36 mouse cellular contexts compared by ENCODE assay signal in the genomic region with DNA sequence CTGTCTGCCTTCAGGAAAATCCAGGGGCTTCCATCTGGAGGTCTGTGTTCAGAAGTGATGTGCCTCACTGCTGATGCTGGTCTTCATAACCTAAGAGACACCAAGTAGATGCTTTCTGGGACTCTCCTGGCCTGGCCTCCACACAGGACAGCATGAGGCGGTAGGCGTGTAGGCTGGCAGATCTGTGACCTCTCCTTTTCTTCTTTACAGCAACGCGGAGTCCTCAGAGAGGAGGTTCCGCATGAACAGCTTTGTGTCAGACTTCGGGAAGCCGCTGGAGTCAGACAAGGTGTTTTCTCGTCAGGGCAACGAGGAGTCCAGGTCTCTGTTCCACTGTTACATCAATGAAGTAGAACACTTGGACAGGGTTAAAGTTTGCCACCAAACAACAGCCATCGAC. TPM values are rescaled to one million over a fixed set of nuclear protein-coding genes. Genes with fewer than 3 reads are reported as not detected.
"Had no signal": no experiment of that assay in that cellular context is flagged by ENCODE, and none has a peak within 500 bp of the region (broad histone marks: within the 10 kb centered on the region; RNA-seq: fewer than 3 reads in every experiment).

No protein-coding gene starts in this region.

- DNase-seq: left cerebral cortex, postnatal 4 days; liver; liver, embryonic 13.5 days; liver, postnatal 0 days; lung, adult 18-20 months; lung, adult 2 months; lung, embryonic 14.5 days; lung, postnatal 10 days; lung, postnatal 14 days; lung, postnatal 36 days; lung, postnatal 4 days; midbrain, embryonic 14.5 days had no signal

- H3K4me2 ChIP-seq: limb, embryonic 12.5 days; limb, embryonic 13.5 days; limb, embryonic 15.5 days; liver, embryonic 11.5 days; liver, embryonic 12.5 days; liver, embryonic 13.5 days; liver, embryonic 15.5 days; lung, embryonic 14.5 days; lung, embryonic 15.5 days; midbrain, embryonic 11.5 days; midbrain, embryonic 12.5 days; midbrain, embryonic 13.5 days; midbrain, embryonic 15.5 days; neural tube, embryonic 12.5 days; neural tube, embryonic 13.5 days had no signal

- H3K9me3 ChIP-seq: limb, embryonic 10.5 days; limb, embryonic 12.5 days; limb, embryonic 13.5 days; limb, embryonic 15.5 days; liver, embryonic 12.5 days; liver, embryonic 13.5 days; liver, embryonic 15.5 days; lung, embryonic 15.5 days; midbrain, embryonic 10.5 days; midbrain, embryonic 12.5 days; midbrain, embryonic 13.5 days; midbrain, embryonic 15.5 days; neural tube, embryonic 12.5 days; neural tube, embryonic 13.5 days had no signal

- ATAC-seq: liver, embryonic 12.5 days; liver, postnatal 0 days; lung, postnatal 0 days; midbrain, embryonic 13.5 days; midbrain, embryonic 15.5 days; midbrain, embryonic 16.5 days had no signal

- H3K4me1 ChIP-seq: limb, embryonic 10.5 days; limb, embryonic 12.5 days; limb, embryonic 15.5 days; liver, embryonic 12.5 days; liver, embryonic 13.5 days; liver, embryonic 15.5 days; lung, embryonic 15.5 days; midbrain, embryonic 10.5 days; midbrain, embryonic 12.5 days; midbrain, embryonic 13.5 days; midbrain, embryonic 15.5 days; neural tube, embryonic 12.5 days; neural tube, embryonic 13.5 days had no signal

- H3K27ac ChIP-seq: limb, embryonic 10.5 days; limb, embryonic 12.5 days; limb, embryonic 13.5 days; limb, embryonic 15.5 days; liver, embryonic 12.5 days; liver, embryonic 13.5 days; liver, embryonic 14.5 days; liver, embryonic 15.5 days; lung, embryonic 15.5 days; macrophage; midbrain, embryonic 10.5 days; midbrain, embryonic 12.5 days; midbrain, embryonic 13.5 days; midbrain, embryonic 15.5 days; neural tube, embryonic 12.5 days; neural tube, embryonic 13.5 days had no signal

- H3K36me3 ChIP-seq: limb, embryonic 10.5 days; limb, embryonic 12.5 days; limb, embryonic 13.5 days; limb, embryonic 15.5 days; liver, embryonic 12.5 days; liver, embryonic 13.5 days; liver, embryonic 15.5 days; lung, embryonic 15.5 days; midbrain, embryonic 10.5 days; midbrain, embryonic 12.5 days; midbrain, embryonic 13.5 days; midbrain, embryonic 15.5 days; neural tube, embryonic 12.5 days; neural tube, embryonic 13.5 days had no signal

- H3K27me3 ChIP-seq: limb, embryonic 12.5 days; limb, embryonic 13.5 days; limb, embryonic 15.5 days; liver, embryonic 12.5 days; liver, embryonic 13.5 days; liver, embryonic 15.5 days; lung, embryonic 15.5 days; midbrain, embryonic 12.5 days; midbrain, embryonic 13.5 days; midbrain, embryonic 15.5 days; neural tube, embryonic 12.5 days; neural tube, embryonic 13.5 days had no signal

- H3K9ac ChIP-seq: limb, embryonic 12.5 days; limb, embryonic 13.5 days; limb, embryonic 15.5 days; liver, embryonic 12.5 days; liver, embryonic 13.5 days; liver, embryonic 14.5 days; liver, embryonic 15.5 days; liver, postnatal 0 days; lung, embryonic 14.5 days; lung, embryonic 15.5 days; midbrain, embryonic 12.5 days; midbrain, embryonic 13.5 days; midbrain, embryonic 15.5 days; neural tube, embryonic 12.5 days; neural tube, embryonic 13.5 days had no signal

- H3K4me3 ChIP-seq: limb, embryonic 10.5 days; limb, embryonic 12.5 days; limb, embryonic 13.5 days; limb, embryonic 15.5 days; liver, embryonic 12.5 days; liver, embryonic 13.5 days; liver, embryonic 15.5 days; lung, embryonic 15.5 days; megakaryocyte, embryonic 14.5 days; midbrain, embryonic 10.5 days; midbrain, embryonic 12.5 days; midbrain, embryonic 13.5 days; midbrain, embryonic 15.5 days; myocyte; neural tube, embryonic 12.5 days; neural tube, embryonic 13.5 days had no signal

RNA-seq across cellular contexts. Expression of gene Mrap2, which starts 38.1 kb away (rescaled TPM):
- polyA plus RNA-seq: liver, adult 2 months; liver, embryonic 11.5 days; liver, embryonic 12.5 days; liver, embryonic 13.5 days; liver, embryonic 14.5 days; liver, embryonic 15.5 days; liver, embryonic 16.5 days; liver, postnatal 0 days; lung, postnatal 0 days; macrophage; midbrain, embryonic 10.5 days; midbrain, embryonic 11.5 days; neural tube, embryonic 11.5 days had no signal
